Mouse (Mus musculus): ENCODE data around the gene Tcp11l1.
A peak's percentile ranks its signal among the peaks of the same experiment; 100 is the strongest.

The Tcp11l1 gene

DNA sequence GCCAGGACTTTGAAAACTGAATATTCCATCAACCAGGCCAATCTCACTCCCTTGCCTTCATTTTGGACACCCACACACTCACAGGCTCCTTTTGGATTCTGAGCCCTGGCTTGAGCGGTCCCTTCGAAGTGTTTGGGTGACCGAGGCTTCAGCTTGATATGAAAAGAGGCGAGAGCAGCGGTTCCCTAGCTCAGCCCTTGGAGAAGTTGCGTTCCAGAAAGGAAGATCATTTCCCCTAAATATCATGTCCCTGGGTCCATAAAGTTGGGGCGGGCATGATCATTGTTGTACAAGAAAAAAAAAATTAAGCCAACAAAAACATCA is 479 bp upstream of the Tcp11l1 start:
- DNase-seq (ENCODE audit: low read depth): no peak

- peak; percentile 63 for DNase-seq (ENCODE audit: low read depth)
Measured at GRCm38 (mm10) chr2:104710670-104711370, 1.1 kb downstream of the Tcp11l1 start.

- no peak for DNase-seq (ENCODE audit: low read depth)
Measured at GRCm38 (mm10) chr2:104709786-104710337, 2.1 kb downstream of the Tcp11l1 start.

- DNase-seq (ENCODE audit: low read depth): no peak
Measured at GRCm38 (mm10) chr2:104704355-104704754, 7.6 kb downstream of the Tcp11l1 start.

DNA sequence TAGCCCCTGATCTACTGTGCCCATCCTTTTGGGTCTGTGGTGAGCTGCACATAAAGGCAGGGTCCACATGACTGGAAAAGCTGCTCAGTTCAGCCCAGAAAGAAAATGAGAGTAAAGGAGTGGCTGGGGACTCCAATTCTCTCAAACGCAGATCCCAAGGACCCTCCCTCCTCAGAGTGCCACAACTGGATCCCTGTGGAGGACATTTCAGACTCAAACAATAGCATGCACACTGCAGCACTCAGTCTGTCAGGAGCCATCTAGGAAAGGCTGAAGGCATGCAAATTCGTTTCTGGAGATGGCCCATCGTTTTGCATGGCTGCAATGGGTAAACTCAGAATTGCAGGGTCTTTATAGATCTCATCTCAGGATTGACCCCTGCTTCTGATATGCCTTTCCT is 8.8 kb downstream of the Tcp11l1 start:
- DNase-seq (ENCODE audit: low read depth): no peak

GRCm38 (mm10) chr2:104699659-104700058 is 12.3 kb downstream of the Tcp11l1 start:
- no peak for DNase-seq (ENCODE audit: low read depth)

GRCm38 (mm10) chr2:104692551-104692950 is 19.4 kb downstream of the Tcp11l1 start:
- no peak for DNase-seq (ENCODE audit: low read depth)

DNA sequence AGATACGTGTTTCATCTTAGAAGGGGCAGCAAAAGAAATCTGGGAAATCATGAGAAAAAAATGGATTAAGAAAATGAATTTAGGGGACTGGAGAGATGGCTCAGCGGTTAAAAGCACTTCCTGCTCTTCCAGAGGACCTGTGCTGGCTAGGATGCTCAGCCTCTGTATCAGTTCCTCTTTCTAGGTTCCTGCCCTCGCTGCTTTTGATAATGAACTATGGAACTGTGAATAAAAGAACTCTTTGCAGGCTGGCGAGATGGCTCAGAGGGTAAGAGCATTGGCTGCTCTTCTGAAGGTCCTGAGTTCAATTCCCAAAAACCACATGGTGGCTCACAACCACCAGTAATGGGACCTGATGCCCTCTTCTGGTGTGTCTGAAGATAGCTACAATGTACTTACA is 21.2 kb downstream of the Tcp11l1 start:
- peak; percentile 17 for DNase-seq (ENCODE audit: low read depth)

DNA sequence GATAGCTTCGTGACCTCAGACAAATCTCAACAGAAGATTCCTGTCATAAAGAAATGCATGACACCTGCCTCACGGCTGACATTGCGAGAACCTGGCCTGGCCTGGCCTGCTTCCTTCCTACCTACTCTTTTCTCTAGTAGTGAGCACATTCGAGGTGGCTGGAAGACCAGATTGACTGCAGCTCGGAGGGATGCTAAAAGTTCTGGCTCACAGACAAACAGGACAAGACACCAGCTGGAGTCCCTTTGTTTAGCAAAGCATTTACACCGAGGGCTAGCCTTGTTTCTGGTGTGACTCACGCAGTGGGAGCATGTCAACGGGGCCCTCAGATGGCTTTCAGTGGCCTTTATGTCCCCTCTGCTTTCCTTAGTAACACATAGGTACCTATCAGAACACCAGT is 23.2 kb downstream of the Tcp11l1 start:
- DNase-seq (ENCODE audit: low read depth): no peak

DNA sequence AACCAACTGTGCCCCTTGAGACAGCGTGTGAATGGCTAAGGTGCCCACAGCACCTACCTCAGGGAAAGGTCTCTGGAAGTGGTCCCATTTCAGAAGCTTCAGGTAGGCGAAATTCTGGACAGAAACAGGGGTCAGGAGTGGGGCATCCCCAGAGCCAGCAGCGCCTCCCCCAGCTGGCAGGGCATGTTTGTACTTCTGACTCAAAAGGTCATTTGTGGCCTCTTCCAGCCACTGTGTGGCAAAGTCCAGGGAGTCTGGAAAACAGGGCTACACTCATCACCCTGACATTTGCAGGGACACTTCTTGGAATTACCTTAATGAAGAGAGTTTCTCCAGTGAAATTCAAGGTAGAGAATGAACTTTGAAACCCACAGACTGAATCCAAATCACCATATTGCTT is 23.6 kb downstream of the Tcp11l1 start:
- no peak for DNase-seq (ENCODE audit: low read depth)

GRCm38 (mm10) chr2:104687261-104687660 is 24.7 kb downstream of the Tcp11l1 start:
- peak; percentile 87 for DNase-seq (ENCODE audit: low read depth)

- DNase-seq (ENCODE audit: low read depth): peak; percentile 82
Measured at GRCm38 (mm10) chr2:104685418-104685817, 26.6 kb downstream of the Tcp11l1 start.

- DNase-seq (ENCODE audit: low read depth): no peak
Measured at GRCm38 (mm10) chr2:104684771-104685170, 27.2 kb downstream of the Tcp11l1 start.

GRCm38 (mm10) chr2:104677326-104677725 is 34.6 kb downstream of the Tcp11l1 start:
- no peak for DNase-seq (ENCODE audit: low read depth)

GRCm38 (mm10) chr2:104671724-104672123 is 40.2 kb downstream of the Tcp11l1 start:
- DNase-seq (ENCODE audit: low read depth): no peak

- DNase-seq (ENCODE audit: low read depth): peak; percentile 78
Measured at GRCm38 (mm10) chr2:104669122-104669804, 42.7 kb downstream of the Tcp11l1 start.

DNA sequence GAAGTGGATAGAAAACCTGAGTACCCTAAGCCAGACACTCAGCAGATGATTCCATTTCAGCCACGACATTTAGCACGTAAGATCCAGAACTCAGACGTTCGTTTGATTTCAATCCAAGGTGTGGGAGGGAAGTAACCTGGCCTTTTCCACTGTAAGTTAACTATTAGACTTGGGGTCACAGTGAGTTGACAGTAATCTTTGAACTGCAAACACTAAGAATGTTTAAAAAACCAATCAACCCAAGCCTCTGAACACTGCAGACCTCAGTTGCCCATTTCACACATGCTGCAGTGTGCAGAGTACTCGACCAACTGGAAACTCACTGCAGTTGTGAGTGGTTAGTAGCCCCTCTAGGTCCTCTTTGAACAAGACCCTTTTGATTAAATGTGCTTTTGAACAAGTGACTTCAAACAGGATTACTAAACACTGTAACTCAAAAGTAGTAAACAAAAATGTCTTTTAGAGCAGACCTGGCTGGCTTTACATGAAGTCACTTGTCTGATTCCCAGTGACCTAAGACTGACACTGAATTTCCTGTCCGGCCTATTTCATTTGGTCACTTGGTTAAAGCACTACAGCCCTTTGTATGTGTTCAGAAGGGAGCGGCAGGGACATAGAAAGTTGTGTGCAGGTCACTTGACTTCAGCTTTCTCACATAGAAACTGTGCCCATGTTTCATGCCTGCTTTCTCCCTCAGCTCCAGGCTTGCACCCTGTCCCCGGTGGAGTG is 48.4 kb downstream of the Tcp11l1 start:
- no peak for DNase-seq (ENCODE audit: low read depth)

GRCm38 (mm10) chr2:104658659-104659058 is 53.3 kb downstream of the Tcp11l1 start:
- DNase-seq (ENCODE audit: low read depth): no peak

- no peak for DNase-seq (ENCODE audit: low read depth)
Measured at GRCm38 (mm10) chr2:104615985-104616711, 95.8 kb downstream of the Tcp11l1 start.

- DNase-seq (ENCODE audit: low read depth): no peak
Measured at GRCm38 (mm10) chr2:104614786-104615185, 97.2 kb downstream of the Tcp11l1 start.
